Mouse (Mus musculus): ENCODE measurements around the gene Lrrc27. TPM values are rescaled to one million over a fixed set of nuclear protein-coding genes. Genes with fewer than 3 reads are reported as not detected.

Lrrc27 gene
- total and polyA plus RNA-seq, 3 experiments: 0.54 to 1.3 TPM; not detected in 1

- Histone ChIP-seq H3K9me3 (replicated peaks; ENCODE audit: insufficient read depth, low read length) (no peaks in the 10 kb centered on the region), H3K27me3 (ENCODE audit: control insufficient read depth in 1 of 2, insufficient read depth in 2 of 2, low read length in 2 of 2) (peaks cover 0 to 4% of the 10 kb centered on the region in 2 experiments; a peak in 1 of 4 replicates), H3K79me2 (ENCODE audit: control insufficient read depth, insufficient read depth, low read length, poor library complexity) (no peaks in the 10 kb centered on the region), H3K9ac (ENCODE audit: control insufficient read depth, low read depth, low read length, poor library complexity, severe bottlenecking) (no peak overlapping the region), H3K27ac (ENCODE audit: control insufficient read depth, low read depth, low read length) (no peak overlapping the region), H3K4me3 (ENCODE audit: control insufficient read depth in 1 of 2, insufficient read depth in 1 of 2, low read depth in 2 of 2, low read length in 2 of 2) (no peak overlapping the region), H3K4me1 (ENCODE audit: control insufficient read depth in 1 of 2, insufficient read depth in 2 of 2, low read length in 2 of 2) (no peaks in the 10 kb centered on the region), H3K36me3 (ENCODE audit: control insufficient read depth in 1 of 2, insufficient read depth in 2 of 2, low read length in 2 of 2) (no peaks in the 10 kb centered on the region)
- TF ChIP-seq EP300 (IDR thresholded peaks at IDR 0.05; ENCODE audit: low read depth in 1 of 2, low read length in 2 of 2) (no peak), ETS1 (IDR thresholded peaks at IDR 0.05; ENCODE audit: low read depth, low read length) (no peak), CHD1 (IDR thresholded peaks at IDR 0.05; ENCODE audit: low read depth, low read length) (no peak), RAD21 (IDR thresholded peaks at IDR 0.05; ENCODE audit: low read depth, low read length) (no peak), CTCF (IDR thresholded peaks at IDR 0.05 in 2 of 3, conservative IDR thresholded peaks at IDR 0.05 in 1 of 3; ENCODE audit: control insufficient read depth in 1 of 3, insufficient read depth in 1 of 3, low read depth in 2 of 3, low read length in 3 of 3, poor library complexity in 1 of 3, severe bottlenecking in 1 of 3) (no peak), MAZ (IDR thresholded peaks at IDR 0.05; ENCODE audit: low read depth, low read length) (no peak), GABPA (IDR thresholded peaks at IDR 0.05; ENCODE audit: low read depth, low read length) (no peak), POLR2A (IDR thresholded peaks at IDR 0.05; ENCODE audit: control insufficient read depth in 1 of 2, insufficient read depth in 1 of 2, low read depth in 1 of 2, low read length in 2 of 2, poor library complexity in 1 of 2) (no peak)
- no peak for DNase-seq (ENCODE audit: low read depth, low spot score)
These were observed 15.8 kb downstream of the Lrrc27 start for GRCm38 (mm10) chr7:139228447-139229171.

DNA sequence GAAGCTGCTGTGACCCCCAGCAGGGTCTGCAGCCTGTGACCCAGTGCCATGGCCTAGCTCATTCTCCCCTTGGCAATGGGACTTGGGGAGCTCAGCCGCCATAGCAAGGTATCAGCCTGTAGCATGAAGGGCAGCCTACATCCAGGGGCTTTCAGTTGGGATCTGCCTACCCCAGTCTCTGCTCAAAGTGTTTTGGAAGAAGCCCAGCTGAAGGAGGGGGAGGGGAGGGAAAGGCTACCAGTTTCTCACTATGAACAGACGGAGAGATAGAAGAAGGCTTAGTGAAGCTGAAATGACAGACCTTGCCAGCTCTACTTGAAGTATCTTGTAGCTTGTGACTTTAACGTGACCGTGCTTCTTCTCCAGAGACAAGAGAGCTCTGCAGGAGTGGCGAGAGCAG is 17.0 kb downstream of the Lrrc27 start:
- TF ChIP-seq TBP (IDR thresholded peaks at IDR 0.05; ENCODE audit: low read depth, low read length) (no peak), MAZ (IDR thresholded peaks at IDR 0.05; ENCODE audit: low read depth, low read length) (no peak), MEF2A (IDR thresholded peaks at IDR 0.05; ENCODE audit: extremely low read depth, insufficient replicate concordance, low read depth, low read length, poor library complexity, severe bottlenecking) (no peak), GATA1 (IDR thresholded peaks at IDR 0.05; ENCODE audit: low read depth, low read length) (no peak), KAT2A (conservative IDR thresholded peaks at IDR 0.05; ENCODE audit: low read depth, low read length) (no peak), USF2 (IDR thresholded peaks at IDR 0.05; ENCODE audit: borderline replicate concordance in 1 of 2, insufficient read depth in 1 of 2, low read depth in 1 of 2, low read length in 2 of 2) (no peak), CHD1 (IDR thresholded peaks at IDR 0.05; ENCODE audit: low read depth, low read length) (no peak), NELFE (IDR thresholded peaks at IDR 0.05; ENCODE audit: low read depth, low read length) (no peak), ZKSCAN1 (IDR thresholded peaks at IDR 0.05; ENCODE audit: low read depth, low read length) (no peak), EP300 (IDR thresholded peaks at IDR 0.05; ENCODE audit: low read depth in 1 of 2, low read length in 2 of 2) (no peak), E2F4 (IDR thresholded peaks at IDR 0.05; ENCODE audit: borderline replicate concordance, low read depth, low read length) (no peak), ETS1 (IDR thresholded peaks at IDR 0.05; ENCODE audit: low read depth, low read length) (no peak), POLR2A (IDR thresholded peaks at IDR 0.05; ENCODE audit: control insufficient read depth in 1 of 2, insufficient read depth in 1 of 2, low read depth in 1 of 2, low read length in 2 of 2, poor library complexity in 1 of 2) (no peak), HCFC1 (IDR thresholded peaks at IDR 0.05; ENCODE audit: low read depth, low read length) (no peak)
- H3K4me1 ChIP-seq (ENCODE audit: control insufficient read depth in 1 of 2, insufficient read depth in 2 of 2, low read length in 2 of 2): no peaks in the 10 kb centered on the region; a peak in 1 of 4 replicates
- H3K79me2 ChIP-seq (ENCODE audit: control insufficient read depth, insufficient read depth, low read length, poor library complexity): no peaks in the 10 kb centered on the region
- H3K9ac ChIP-seq (ENCODE audit: control insufficient read depth, low read depth, low read length, poor library complexity, severe bottlenecking): no peak overlapping the region
- no peak overlapping the region for H3K27ac ChIP-seq (ENCODE audit: control insufficient read depth, low read depth, low read length)
- no peak overlapping the region for H3K4me3 ChIP-seq (ENCODE audit: control insufficient read depth in 1 of 2, insufficient read depth in 1 of 2, low read depth in 2 of 2, low read length in 2 of 2)
- no peaks in the 10 kb centered on the region for H3K9me3 ChIP-seq (replicated peaks; ENCODE audit: insufficient read depth, low read length)
- DNase-seq (ENCODE audit: low read depth, low spot score): no peak
- no peaks in the 10 kb centered on the region for H3K36me3 ChIP-seq (ENCODE audit: control insufficient read depth in 1 of 2, insufficient read depth in 2 of 2, low read length in 2 of 2)
- H3K27me3 ChIP-seq (ENCODE audit: control insufficient read depth in 1 of 2, insufficient read depth in 2 of 2, low read length in 2 of 2): peaks cover 0 to 4% of the 10 kb centered on the region in 2 experiments; a peak in 1 of 4 replicates

All from MEL (cell line).